ENCODE assay signal across 8 mouse cellular contexts in the genomic region with DNA sequence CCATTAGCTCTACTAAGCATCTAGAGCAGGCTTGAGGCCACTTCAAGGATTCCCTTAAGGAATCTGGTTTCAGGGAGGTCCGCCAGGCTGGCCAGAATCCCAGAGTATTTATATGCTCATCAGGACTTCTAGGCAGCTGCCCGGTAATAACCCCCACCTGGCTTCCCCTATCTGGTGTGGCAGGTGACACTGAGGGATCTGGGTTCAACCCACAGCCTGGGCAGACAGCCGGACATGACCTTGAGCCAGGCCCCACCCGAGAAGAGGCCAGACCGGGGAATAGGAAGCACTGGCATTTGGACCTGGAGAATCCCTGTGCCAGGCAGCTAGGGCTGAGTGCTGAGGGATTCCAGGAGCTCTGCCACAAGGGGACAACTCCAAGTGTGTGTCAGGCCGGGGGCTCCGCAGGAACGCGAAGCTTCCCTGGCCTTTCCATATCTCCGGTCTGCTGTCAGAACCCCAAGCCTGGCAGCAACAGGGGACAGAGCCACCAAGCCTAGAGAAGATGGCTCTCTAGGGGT. TPM values are rescaled to one million over a fixed set of nuclear protein-coding genes. Genes with fewer than 3 reads are reported as not detected.
A peak's percentile ranks its signal among the peaks of the same experiment; 100 is the strongest.
DNase-seq lines count a peak whose midpoint lies in the region; ATAC-seq lines count a peak whose summit lies in the region.

No protein-coding gene starts in this region.

- WGBS in hindbrain, embryonic 10.5 days = 2% methylated on average over 10 of the region's 10 CpGs
- WGBS in limb, embryonic 12.5 days = 0% methylated on average over 10 of the region's 10 CpGs
- WGBS in midbrain, embryonic 12.5 days = 1% methylated on average over 10 of the region's 10 CpGs

- peak overlapping the region; percentile 98 for H3K4me2 ChIP-seq in limb, embryonic 12.5 days
- H3K4me2 ChIP-seq in midbrain, embryonic 12.5 days (replicated peaks) = peak overlapping the region; percentile 97

- peak overlapping the region; percentile 80 for H3K9ac ChIP-seq in limb, embryonic 12.5 days (replicated peaks)
- H3K9ac ChIP-seq in midbrain, embryonic 12.5 days (replicated peaks) = peak overlapping the region; percentile 78

- peaks cover 16% of the 10 kb centered on the region for H3K36me3 ChIP-seq in hindbrain, embryonic 10.5 days
- peaks cover 19% of the 10 kb centered on the region for H3K36me3 ChIP-seq in limb, embryonic 12.5 days
- 0 out of 2 replicates have a peak, but pooled peaks cover 11% of the 10 kb centered on the region for H3K36me3 ChIP-seq in midbrain, embryonic 12.5 days

- no peaks in the 10 kb centered on the region for H3K9me3 ChIP-seq in hindbrain, embryonic 10.5 days
- H3K9me3 ChIP-seq in limb, embryonic 12.5 days = no peaks in the 10 kb centered on the region
- no peaks in the 10 kb centered on the region for H3K9me3 ChIP-seq in midbrain, embryonic 12.5 days

- H3K27me3 ChIP-seq in hindbrain, embryonic 10.5 days (ENCODE audit: insufficient read depth, poor library complexity, severe bottlenecking) = no peaks in the 10 kb centered on the region
- H3K27me3 ChIP-seq in limb, embryonic 12.5 days = no peaks in the 10 kb centered on the region
- no peaks in the 10 kb centered on the region for H3K27me3 ChIP-seq in midbrain, embryonic 12.5 days

- ATAC-seq in limb, embryonic 12.5 days (ENCODE audit: insufficient number of reproducible peaks, insufficient read depth, low FRiP score, low TSS enrichment, low read depth) = peak; percentile 30; the same call in 1 of the 2 replicates
- ATAC-seq in midbrain, embryonic 12.5 days (ENCODE audit: low FRiP score, low read depth) = peak; percentile 3

- H3K4me1 ChIP-seq in hindbrain, embryonic 10.5 days (replicated peaks) = peaks cover 16% of the 10 kb centered on the region
- peaks cover 19% of the 10 kb centered on the region for H3K4me1 ChIP-seq in limb, embryonic 12.5 days (replicated peaks)
- peaks cover 17% of the 10 kb centered on the region for H3K4me1 ChIP-seq in midbrain, embryonic 12.5 days

- peak overlapping the region; percentile 97 for H3K4me3 ChIP-seq in hindbrain, embryonic 10.5 days
- peak overlapping the region; percentile 89 for H3K4me3 ChIP-seq in limb, embryonic 12.5 days (replicated peaks)
- peak overlapping the region; percentile 93 for H3K4me3 ChIP-seq in midbrain, embryonic 12.5 days

- H3K27ac ChIP-seq in hindbrain, embryonic 10.5 days = peak overlapping the region; percentile 91
- peak overlapping the region; percentile 72; the same call in 1 of the 2 replicates for H3K27ac ChIP-seq in limb, embryonic 12.5 days
- no peak overlapping the region for H3K27ac ChIP-seq in midbrain, embryonic 12.5 days (replicated peaks)

- peak; percentile 42 to 51 for DNase-seq in right cerebral cortex, postnatal 10 days (ENCODE audit: low spot score in 2 of 2)
- no peak for DNase-seq in right cerebral cortex, adult 18-20 months
- peak; percentile 64 for DNase-seq in cerebellum, adult 9-10 months
- DNase-seq in forelimb bud, embryonic 11.5 days (ENCODE audit: low read depth, low spot score) = peak; percentile 21
- no peak for DNase-seq in hindbrain, embryonic 10.5 days (ENCODE audit: low spot score)
- DNase-seq in testis, postnatal 10 days (ENCODE audit: low spot score) = peak; percentile 64

RNA-seq across cellular contexts. Expression of gene Vps13d, which starts 0.8 kb away (rescaled TPM):
- 4.9 and 6.1 TPM in 2 replicates for polyA plus RNA-seq in hindbrain, embryonic 10.5 days (2016; fragmentation: Nextera tagmentation; extraction: Ambion mirVana)
- 10.1 and 11.6 TPM in 2 replicates for polyA plus RNA-seq in limb, embryonic 12.5 days (2016; fragmentation: Nextera tagmentation; extraction: Ambion mirVana)
- polyA plus RNA-seq in midbrain, embryonic 12.5 days (2016; fragmentation: Nextera tagmentation; extraction: Ambion mirVana) = 6.3 and 7.9 TPM in 2 replicates

RNA-seq across cellular contexts. Expression of gene Tnfrsf1b, which starts 52.6 kb away (rescaled TPM):
- polyA plus RNA-seq in hindbrain, embryonic 10.5 days (2016; fragmentation: Nextera tagmentation; extraction: Ambion mirVana) = 2.8 and 3.1 TPM in 2 replicates
- polyA plus RNA-seq in limb, embryonic 12.5 days (2016; fragmentation: Nextera tagmentation; extraction: Ambion mirVana) = 2.1 and 2.5 TPM in 2 replicates
- polyA plus RNA-seq in midbrain, embryonic 12.5 days (2016; fragmentation: Nextera tagmentation; extraction: Ambion mirVana) = 2.6 TPM in 2 replicates

Comparison
In these comparisons a context has a peak if more than half of its experiments do, and no peak if none do; other contexts are left out.
1. DNase-seq: peak in right cerebral cortex, postnatal 10 days (2 of 2), cerebellum, adult 9-10 months (single experiment), forelimb bud, embryonic 11.5 days (single experiment) and testis, postnatal 10 days (single experiment); none in right cerebral cortex, adult 18-20 months (single experiment) and hindbrain, embryonic 10.5 days (single experiment).
2. Peak in every context shown above with its lines, with median percentiles within 50 percentile points of each other: H3K4me3 ChIP-seq.